Mouse (Mus musculus) layer of hippocampus, postnatal 14 days (tissue): ENCODE data around the gene Trp73. TPM values are rescaled to one million over a fixed set of nuclear protein-coding genes. Genes with fewer than 3 reads are reported as not detected.

Experiments used
- DNase-seq, 2 experiments: peaks; one replicate each; pipeline ENCODE4 v3.0.0; 2021 to 2022; ENCODE audit warnings: low spot score in 2 of 2, mixed read lengths in 1 of 2
- total RNA-seq, 2 experiments: library from RNA; stranded (reverse); gene quantifications; 2 replicates each; pipeline ENCODE4 v1.2.3; 2021

Gene Trp73
- total RNA-seq, 2 experiments from 2014 or later = 3.8 to 4.0 TPM

DNA sequence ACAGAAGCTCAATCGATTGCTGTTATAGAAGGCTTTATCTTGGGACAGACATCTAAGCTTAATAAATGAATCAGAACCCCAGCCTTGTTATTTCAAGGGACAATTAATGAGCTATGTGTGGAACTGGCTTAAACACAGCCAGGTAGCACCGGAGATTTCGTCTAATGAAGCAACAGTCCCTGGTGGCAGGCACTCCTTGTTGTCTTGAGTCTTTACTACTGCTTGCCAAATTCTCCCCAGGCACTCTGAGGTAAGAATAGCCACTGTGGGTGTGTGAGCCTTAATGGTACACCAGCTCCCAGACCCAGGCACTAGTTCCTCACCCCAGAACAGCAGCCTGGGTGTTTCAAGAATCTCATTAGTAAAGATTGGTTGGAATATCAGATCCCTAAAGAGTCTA, 88.6 kb downstream of the Trp73 start:
- no peak for DNase-seq

DNA sequence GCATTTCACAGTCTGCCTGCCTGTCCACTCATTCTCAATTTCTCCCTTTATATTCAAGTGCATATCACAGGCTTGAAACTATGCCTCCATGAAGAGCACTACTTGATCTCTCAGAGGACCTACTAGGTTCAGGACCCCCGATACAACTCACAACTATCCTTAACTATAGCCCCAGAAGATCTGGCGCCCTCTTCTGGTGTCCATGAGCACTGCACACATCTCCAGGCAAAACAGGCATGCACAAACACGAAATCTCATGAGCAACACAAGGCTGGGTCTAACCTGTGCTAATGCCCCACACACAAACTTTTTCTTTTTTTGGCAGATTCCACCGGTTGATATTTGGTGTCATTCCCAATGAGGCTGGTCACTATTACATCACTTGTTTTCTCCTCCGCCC, 94.2 kb downstream of the Trp73 start:
- no peak for DNase-seq

DNA sequence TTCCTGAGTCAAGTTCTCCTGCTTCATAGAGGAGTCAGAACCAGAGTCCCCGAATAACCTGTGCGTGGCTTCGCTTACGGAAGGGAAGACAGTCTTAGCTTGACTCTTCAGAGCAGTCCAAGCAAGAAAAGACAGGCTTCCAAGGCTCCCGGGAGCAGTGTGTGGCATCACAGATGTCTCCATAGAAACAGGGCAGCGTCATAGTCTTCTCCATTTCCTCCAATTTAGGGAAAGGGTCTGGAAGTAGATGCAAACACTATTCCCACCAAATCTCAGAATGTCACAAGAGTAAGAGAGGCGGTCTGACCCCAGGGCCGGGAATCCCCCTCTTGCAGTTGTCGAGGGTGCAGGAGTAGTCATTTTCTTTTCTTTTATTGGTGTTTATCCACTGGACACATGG, 97.4 kb downstream of the Trp73 start, which contains the start of gene Ccdc27:
TSS of gene Ccdc27 (minus strand) at position 101 of the 400 bp plus-strand sequence.
- no peak for DNase-seq

DNA sequence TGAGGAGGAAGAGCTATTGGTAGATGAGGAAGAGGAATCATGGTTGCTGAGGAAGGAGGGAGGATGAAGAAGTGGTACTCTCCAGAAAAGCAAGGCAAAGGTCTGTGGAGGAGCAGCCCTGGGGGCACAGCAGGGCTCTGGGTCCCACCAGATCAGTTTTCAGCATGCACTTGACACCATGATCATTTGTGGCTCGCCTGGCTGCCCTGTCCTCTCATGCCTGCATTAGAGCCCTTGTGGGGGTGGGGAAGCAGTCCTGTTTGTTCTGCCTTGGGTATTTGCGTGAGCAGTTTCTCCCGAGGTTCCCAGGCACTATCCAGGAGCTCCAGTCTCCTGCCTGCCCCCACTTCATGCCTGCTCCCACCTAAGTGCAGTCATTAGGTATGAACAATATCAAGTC, 102.9 kb downstream of the Trp73 start:
- no peak for DNase-seq

DNA sequence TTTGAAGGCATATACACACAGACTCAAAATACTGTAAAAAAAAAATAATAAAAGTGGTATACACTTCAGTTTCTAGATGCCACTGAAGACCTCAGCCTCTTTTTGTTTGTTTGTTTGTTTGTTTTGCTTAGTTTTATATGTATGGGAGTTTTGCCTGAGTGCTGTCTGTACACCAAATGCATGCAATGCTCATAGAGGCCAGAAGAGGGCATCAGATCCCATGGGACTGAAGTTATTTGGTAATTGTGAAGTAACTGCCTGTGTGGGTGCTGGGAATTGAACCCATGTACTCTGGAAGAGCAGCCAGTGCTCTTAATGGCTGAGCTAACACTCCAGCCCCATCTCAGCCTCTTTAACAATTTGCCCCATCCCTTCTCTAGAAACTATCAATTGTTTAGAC, 111.4 kb downstream of the Trp73 start:
- DNase-seq = no peak

DNA sequence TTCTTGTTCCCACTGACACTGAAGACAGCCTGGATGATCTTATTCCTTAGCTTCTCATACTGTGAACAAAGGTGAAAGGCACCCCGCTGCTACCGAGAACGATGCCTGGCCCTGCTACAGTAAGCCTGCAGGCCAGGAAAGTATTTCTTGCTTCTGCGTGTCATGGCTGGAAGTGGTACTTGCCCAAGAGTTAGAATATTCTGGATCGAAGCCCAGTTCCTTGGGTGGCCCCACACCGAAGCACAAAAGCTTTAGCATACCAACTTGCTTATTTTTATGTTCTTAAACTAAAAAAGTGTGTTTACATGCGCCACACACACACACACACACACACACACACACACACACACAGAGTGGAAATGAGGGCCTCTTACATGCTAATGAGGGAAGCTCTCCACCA, 111.9 kb downstream of the Trp73 start:
- DNase-seq = no peak

DNA sequence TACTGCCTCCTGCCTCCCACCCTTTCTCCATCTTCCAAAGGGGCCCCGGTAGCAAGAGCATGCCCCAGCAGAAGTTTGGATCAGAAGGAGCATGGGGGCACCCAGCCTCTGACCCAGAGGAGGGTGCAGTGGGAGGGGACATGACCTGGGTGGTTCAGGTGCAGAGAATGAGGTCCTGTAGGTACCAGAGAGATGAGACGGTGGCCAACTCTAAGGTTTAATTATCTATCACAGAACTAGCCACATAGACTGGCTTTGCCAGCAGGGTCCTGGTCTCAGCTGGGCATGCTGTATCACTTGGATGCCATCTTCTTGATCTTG, 113.6 kb downstream of the Trp73 start:
- DNase-seq = no peak

DNA sequence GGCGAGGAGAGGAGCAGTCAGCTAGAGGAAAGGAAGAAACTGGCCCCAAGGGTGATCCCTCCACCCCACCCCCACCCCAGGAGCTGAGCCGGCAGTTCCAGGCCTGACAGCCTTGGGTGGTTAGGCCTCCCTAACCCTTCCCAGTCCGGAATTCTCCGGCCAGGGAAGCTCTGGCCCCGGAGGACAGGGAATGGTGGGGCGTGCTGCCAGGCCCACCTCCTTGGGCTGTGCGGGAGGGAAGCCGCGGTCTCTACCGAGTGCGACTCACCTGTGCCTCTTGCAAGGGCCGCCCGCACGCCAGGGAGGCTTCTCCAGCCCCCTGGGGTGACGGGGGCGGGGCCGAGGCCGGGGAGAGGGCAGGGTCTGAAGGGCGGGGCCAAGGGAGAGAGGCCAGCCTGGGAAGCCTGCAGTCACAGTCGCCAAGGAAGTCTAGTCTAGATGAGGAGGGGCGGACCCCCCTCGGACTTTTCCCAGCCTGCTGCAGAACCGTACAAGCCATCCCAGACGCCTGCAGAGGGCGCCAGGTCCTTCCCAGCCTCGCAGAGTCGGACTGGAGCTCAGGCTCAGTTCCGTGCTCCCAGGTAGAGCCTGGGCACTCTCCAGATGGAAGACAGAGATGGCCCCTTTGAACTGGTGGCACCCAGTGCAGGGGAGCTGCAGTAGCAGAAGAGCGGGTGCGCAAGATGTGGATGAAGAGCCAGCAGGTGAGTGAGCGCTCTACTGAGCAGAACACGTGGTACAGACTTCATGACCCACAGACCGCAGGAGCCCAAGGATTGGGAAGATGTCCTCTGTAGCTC, 114.2 kb downstream of the Trp73 start, which contains the start of gene Smim1:
TSS of gene Smim1 (minus strand) at position 590 of the 800 bp plus-strand sequence.
- DNase-seq = peak in 1 of 2 experiments; percentile 57

DNA sequence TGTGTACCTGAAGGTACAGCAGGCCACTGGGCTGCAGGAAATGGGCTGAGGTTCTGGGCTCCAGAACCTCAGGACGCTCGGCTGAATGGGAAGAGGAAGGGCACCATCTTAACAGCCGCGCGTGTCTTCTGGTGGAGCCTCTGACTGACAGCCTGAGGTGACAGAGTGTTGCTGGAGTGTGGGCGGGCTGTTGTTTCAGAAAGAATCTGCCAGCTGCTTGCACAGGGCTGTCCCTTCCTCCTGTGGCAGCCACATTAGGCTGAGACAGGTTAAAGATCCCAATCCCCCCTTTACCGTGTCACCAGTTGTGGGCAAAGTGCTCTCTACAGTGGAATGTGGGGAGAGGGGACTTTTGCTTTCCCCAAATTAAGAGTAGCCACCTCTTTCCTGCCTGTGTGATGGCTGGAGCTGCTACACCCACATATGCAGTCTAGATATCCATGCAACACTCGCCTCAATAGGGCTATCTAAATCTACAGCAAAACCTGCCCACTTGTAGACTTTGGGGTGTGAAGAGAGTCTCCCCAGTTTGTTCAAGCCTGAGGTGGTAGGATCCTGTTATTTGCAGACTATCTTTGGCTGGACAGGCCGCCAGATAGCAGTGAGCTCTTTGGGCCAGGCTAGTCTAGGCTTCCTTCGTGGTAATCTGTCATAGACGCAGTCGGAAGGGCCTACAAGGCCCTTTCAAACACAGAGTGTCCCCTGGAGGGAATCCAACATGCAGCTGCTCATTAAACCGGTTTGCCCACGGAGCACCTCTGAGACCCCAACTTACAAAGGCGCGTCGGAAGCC, 115.1 kb downstream of the Trp73 start:
- no peak for DNase-seq

DNA sequence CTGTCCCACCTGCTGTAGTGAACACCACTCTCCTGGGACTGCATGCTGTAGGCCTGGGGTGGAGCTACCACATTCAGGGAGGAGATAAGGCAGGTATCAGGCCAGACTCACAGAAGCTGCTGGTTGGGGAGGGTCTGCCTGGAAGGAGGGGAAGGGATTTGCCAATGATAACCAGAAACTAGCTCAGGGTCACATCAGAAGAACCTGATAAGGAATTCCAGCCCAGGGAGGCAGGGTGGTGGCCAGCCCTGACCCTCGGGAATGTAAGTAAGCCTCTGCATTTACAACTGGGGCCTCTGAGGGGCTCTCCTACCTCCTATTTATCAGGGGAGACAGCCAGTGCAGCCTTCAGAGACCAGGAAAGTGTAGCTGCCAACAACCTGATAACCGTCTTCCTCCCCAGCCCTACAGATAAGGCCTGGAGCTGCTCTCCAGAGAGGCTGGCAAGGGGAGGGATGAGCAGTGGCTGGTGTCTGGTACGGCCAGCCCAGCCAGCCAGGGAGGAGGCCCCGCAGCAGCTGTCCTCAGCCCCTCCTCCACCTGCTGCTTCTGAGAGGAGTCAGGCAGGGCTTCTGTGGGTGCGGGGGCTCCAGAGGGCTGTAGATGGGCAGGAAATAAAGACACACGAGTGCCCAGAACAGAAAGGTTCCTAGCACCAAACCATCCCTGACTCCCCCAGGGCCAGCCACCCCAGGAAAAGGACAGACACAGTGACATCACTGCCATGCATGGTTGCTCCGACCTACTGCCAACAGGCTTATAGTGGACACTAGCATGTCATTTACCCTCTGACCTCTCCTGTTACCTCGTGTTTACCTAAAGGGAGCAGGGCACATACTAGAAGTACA, 116.0 kb downstream of the Trp73 start:
- no peak for DNase-seq

DNA sequence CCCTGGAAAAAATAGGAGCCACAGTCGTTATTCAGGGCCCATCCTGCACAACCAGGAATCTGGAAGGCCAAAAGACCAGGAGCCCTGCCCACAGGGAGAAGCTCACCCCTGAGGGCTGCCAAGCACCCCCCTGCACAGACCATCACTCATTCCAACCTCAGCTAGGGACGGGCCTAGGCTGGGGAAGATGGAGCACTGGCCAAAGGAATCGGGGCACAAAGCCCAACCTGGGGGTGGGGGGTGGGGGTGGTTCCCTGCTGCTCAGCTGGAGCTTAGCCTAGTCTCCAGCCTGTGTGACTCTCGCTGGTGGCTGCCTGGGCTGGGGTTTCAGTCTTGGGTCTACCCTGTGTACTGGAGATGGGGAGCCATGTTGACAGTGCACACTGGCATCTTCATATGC, 117.2 kb downstream of the Trp73 start:
- DNase-seq = no peak

DNA sequence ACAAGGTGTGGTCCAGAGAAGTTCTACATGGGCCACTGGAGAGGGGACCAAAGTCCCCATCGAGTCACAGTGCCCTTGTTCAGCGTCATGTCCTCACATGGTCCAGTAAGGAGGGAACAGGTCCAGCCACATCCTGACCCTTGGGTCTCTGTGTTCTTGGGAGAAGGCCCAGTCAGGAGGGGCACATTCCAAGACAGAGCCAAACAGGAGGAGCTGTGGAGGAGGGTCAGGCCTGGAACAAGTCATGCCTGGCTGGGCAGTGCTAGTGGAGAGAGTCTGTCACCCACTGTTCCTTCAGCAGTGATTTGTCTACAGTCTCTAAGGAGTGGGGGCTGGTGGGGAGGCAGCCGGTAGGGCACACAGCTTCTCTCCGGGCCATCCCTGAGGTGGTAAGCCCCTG, 117.6 kb downstream of the Trp73 start:
- peak in 1 of 2 experiments; percentile 49 for DNase-seq

DNA sequence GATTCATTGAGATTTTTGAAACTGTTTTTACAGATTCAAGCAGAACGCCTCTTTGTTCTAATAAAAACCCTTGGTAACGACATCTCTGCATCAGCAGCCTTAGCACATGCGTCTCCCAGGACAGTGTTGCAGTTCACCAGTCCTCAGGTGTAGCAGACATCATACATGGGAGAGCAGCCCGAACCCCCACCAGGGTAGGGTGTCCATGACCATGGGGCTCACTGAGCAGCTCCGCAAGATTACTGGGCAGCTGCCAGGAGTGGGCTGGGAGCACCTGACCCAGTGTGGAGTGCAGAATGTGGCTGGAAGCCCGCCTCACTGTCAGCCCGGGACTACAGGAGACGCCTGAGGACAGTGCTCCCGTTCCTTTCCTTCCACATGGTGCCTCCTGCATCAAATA, 118.6 kb downstream of the Trp73 start:
- no peak for DNase-seq

DNA sequence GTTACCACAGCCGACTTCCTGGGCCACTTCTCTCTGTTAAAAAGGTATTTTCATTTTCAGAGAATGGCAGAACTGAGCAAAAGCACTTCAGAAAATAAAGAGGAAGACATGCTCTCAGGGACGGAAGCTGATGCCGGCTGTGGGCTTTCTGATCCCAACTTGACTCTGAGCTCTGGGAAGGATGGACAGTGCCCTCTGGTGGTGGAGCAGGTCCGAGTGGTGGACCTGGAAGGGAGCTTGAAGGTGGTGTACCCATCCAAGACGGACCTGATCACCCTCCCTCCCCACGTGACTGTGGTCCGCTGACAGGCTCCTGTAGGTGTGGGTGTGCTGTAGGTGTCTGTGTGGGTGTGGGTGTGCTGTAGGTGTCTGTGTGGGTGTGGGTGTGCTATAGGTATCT, 120.4 kb downstream of the Trp73 start:
- DNase-seq = no peak

DNA sequence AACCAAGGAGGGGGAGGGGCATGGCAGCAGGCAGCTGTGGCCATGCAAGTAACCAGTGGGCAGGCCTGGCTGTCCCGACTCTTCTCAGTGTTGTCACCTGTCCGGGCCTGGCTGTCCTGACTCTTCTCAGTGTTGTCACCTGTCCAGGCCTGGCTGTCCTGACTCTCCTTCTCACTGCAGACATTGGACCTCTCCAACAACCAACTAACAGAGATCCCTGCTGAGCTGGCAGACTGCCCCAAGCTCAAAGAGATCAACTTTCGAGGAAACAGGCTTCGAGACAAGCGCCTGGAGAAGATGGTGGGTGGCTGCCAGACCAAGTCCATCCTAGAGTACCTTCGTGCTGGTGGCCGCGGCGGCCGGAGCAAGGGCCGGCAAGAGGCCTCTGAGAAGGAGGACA, 124.5 kb downstream of the Trp73 start:
- DNase-seq = no peak

DNA sequence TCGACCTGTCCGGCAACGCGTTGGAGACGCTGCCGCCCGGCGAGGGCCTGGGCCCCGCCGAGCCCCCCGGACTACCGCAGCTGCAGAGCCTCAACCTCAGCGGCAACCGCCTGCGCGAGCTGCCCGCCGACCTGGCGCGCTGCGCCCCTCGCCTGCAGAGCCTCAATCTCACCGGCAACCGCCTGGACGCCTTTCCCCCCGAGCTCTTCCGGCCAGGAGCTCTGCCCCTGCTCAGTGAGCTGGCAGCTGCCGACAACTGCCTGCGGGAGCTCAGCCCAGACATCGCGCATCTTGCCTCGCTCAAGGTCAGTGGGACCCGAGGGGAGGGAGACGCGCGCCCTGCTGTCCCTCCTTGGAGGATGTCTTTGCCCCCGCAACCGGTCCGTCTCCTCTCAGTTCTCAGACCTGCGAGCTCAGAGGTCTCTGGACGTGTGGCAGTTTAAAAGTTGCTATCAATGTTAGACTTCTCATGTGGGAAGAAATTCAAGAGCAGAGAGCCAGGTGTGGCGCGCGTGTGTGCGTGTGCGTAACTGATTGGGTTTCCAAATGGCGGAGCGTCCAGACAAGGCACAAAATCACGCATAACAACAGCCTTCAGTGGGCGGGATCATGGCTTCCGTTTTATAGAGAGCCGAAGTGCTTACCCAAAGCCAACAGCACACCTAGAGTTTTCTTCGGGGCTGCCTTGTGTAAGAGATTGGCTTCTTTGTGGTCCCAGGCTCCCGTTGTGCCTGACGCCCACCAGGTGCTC, 127.7 kb downstream of the Trp73 start:
- no peak for DNase-seq

DNA sequence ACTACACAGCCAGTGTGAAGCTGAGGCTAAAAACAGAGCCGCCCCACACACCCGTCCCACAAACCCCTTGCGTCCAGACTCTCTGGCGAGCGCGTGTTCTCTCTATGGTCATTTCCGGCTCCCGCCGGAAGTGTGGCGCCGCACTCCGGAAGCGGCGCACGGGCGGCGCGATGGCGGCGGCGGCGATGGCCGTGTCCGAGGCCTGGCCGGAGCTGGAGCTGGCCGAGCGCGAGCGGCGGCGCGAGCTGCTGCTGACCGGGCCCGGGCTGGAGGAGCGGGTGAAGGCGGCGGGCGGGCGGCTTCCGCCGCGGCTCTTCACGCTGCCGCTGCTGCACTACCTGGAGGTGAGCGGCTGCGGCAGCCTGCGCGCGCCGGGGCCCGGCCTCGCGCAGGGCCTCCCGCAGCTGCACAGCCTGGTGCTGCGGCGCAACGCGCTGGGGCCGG, 128.3 kb downstream of the Trp73 start, which contains the start of gene Lrrc47:
TSS of gene Lrrc47 (plus strand) at position 86 of the 444 bp plus-strand sequence.
- peak; percentile 79 to 88 for DNase-seq

DNA sequence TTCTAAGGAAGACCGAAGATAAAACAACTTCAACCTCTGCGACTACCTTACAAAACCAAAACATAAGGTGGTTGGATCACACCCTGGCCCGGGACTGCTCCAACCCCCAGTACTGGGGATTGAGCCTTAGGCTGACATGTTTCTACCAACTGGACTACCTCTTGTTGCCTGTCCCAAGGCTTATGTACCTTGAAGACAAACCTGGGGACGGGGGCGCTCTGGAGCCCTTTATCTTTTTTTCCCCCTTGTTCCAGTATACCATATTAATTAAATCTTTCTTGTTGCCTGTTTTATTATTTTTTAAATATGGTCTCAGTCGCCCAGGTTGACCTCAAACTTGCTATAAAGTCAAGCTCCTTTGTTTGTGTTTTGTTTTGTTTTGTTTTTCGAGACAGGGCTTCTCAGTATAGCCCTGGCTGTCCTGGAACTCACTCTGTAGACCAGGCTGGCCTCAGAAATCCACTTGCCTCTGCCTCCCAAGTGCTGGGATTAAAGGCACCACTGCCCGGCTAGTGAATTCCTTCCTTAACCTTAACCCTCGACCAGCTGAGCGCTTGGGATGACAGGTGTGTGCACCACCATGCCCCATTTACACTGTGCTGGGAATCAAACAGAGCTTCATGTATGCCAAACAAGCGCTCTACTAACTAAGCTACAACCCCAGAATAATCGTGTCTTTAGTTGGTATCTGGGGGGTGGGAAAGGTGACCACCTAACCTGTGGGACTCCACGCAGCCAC, 128.9 kb downstream of the Trp73 start:
- no peak for DNase-seq

DNA sequence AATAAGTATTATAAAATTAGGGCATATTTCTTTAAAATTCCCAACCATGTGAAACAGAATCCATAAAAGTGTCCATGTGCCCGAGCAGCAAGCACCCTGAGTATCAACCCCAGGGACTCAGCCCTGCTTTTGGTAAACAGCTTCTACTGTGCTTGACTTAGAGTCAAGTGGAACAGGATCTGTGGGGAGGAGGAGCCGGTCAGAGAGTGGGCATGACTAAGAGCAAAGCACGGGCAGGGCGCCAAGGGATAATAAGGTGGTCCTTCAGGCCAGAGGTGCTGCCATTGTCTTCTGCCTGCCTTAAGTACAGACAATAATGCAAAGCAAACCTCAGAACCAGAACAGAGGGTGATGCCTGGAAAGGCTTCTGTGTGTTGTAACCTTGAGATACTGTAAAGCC, 132.2 kb downstream of the Trp73 start:
- DNase-seq = no peak

DNA sequence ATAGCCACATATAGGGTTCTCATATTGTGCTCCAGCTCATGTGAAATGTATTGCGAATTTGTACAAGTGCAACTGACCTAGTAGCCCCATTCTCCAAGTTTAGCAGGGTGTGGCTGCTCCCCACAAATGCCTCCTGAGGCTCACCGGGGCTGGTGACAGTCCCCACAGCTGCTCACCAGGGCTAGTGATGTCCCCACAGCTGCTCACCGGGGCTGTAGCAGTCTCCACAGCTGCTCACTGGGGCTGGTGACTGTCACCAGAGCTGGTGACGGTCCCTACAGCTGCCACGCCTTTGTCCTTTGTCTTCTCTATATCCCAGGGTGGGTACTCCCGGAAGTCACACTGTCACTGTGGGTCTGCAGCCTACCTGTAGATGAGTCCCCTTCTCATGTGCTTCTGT, 133.7 kb downstream of the Trp73 start:
- no peak for DNase-seq
